Mouse (Mus musculus) left cerebral cortex, adult 9 months (tissue): ENCODE results near the gene Sumf1.

Source experiments
- DNase-seq, 2 experiments: peaks; one replicate each; pipeline ENCODE4 v3.0.0; 2022; ENCODE audit warnings: low spot score in 2 of 2

Sumf1 gene

DNA sequence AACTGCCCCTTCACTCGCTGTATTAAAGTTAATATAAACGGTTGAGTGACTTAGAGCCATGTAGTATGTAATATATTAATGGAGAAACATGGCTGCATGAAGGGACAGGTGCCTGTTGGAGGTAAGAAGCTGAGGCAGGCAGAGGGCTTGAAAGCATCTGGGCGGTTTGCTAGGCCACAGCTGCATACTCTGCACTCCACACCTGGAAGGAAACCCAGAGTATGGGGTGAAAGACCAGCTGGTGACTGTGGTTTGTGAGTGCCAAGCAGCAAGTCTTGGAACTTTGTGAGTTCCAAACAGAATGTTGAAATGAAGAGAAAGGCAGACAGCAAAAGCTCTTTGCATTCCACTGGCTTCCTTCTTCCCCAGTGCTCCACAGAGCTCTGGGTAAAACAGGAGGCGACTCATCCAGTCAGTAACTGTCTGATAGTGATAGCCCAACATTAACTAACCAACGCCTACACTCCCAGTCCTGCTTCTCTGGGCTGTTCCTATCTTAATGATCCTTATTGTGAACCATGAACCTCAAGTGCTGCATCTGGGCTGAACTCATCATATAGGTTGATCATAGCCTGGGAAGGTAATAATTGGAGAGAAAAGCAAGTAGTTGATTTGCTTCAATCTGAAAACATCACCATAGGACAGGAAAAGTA lies 21.7 kb upstream of the Sumf1 start:
- DNase-seq: no peak

DNA sequence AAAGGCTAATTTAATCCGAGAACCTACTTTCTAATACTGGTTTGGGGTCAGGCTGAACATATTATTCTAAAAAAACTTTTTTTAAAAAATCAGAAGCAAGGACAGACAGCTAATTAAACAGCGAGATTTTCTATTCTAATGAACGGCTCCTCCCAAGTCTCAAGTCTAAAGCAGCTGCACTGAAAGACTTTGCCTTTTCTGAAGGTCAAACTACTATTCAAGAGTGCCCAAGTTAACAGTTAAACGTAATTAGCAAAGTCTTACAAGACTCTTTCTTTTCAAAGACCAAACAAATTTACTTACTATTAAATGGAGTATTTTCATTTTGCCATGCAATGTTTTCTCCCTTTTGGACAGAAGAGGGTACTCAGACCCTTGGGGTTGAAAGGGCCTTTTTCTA lies 20.8 kb upstream of the Sumf1 start:
- no peak for DNase-seq

DNA sequence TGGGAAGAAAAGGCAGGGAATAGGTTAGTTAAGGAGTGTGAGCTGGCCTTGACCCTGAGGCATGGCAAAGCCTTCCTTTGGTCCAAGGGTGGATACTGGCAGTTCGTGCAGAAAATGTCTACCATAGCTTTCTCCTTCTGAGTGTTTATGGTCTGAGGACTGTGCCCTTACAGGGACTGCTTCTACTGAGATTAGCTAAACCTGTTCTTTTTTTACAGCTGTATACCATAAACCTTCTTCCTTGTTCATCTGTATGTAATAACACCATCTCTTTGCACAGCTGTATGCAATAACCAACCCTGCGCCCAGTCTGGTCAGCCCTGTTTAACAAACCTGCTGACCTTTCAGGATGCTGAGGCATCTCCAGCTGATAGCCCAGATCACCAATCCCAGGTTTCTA lies 18.9 kb upstream of the Sumf1 start:
- no peak for DNase-seq

DNA sequence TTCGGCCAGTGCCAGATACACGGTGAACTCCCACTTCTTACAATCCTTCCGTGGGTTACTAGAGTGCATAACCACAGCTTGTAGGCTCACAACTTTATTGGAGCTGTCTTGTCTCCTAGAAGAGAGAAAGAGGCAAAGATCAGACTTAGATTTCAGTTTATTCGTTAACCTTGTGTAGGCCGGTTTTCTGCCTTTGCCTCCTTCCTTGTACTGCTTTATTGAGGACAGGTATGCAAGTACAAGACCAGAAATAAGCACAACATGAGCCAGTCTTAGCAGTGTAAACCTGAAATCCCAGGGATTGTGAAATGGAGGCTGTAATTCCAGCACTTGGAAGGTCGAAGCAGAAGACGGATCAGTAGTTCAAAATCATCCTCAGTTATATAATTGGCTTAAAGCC lies 12.9 kb upstream of the Sumf1 start:
- no peak for DNase-seq

DNA sequence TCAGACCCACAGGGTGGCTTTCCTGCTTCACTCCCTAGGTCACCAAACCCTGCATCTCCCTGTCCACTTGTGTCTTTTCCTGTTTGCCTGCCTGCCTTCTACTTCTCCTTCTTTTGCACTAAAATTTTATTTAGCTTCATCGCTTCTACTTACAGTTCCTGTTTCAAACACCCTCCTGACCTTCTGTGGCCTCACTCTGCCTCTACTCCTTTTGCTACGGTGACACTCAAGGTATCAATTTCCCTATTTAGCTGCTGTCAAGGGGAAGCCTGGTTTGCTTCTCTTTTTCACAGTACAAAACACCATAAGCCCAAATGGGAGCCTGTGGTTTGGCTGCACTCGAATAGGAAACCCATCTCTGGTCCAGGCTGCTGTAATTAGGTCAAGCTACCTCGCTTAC lies 11.7 kb upstream of the Sumf1 start:
- DNase-seq: no peak

DNA sequence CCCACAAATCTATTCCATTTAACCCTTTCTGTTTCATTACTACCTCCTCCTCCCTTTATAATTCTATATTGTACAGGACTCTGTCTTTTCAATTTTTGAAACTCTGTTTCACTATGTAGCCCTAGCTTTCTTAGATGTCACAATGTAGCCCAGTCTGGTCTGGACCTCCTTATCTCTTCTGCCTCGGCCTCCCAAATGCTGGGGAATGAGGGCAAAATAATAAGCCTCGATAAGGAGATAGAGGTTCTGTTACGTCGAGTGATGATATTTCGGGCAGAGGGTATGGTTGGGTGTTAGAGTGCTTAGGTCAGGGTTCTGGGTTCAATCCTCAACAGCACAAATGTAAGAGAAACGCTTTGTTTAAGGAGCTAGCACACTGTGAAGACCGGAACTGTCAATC lies 11.3 kb upstream of the Sumf1 start:
- no peak for DNase-seq

DNA sequence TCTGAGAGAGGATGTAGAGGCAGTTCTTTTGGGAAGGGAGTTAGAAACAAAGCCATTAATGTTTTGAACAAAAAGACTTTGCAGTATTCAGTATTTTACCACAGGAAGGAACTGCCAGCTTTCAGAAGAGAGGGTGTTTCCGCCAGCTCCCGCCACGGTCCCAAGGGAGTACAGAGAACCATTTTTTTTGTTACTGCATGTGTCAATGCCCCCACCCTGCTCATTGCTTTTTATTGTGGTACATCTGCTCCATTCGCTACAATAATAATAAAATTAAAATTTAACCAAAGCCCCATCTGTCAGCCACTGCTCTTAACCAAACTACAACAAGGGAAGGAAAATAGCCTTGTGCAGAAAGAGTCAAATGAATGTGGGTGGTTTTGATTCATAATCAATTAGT lies 7.2 kb upstream of the Sumf1 start:
- no peak for DNase-seq

DNA sequence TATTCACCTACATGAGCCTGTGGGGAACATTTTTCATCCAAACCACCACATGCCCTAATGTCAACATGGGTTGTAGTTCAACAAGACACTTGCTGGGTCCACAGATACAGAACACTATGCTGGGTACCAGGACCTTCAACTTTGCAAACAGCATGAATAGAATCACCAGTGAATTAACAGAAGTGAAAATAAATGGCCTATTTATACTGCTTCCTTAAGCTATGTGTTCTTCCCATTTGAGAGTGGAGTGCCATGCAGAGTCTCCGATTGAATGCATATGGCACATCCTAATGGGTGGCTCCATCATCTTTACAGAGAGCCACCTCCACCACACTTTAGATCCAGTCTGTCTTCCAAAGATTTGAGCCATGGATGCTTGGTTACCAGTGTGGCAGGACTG lies 5.3 kb upstream of the Sumf1 start:
- DNase-seq: no peak

DNA sequence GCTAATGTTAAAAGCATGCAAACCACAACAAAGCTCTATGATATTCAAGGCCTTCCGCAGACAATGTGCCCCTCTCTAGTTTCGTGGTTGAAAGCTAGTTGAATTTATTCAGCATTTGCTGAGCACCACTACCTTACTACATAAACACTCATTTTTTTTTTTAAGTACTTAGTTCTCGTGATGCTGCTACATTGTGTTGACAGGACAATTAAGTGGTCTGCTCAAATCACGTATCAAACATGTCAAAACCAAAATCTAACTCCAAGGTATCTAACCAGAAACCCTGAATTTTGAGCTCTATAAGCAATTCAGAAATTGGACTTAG lies 265 bp upstream of the Sumf1 start:
- no peak for DNase-seq

DNA sequence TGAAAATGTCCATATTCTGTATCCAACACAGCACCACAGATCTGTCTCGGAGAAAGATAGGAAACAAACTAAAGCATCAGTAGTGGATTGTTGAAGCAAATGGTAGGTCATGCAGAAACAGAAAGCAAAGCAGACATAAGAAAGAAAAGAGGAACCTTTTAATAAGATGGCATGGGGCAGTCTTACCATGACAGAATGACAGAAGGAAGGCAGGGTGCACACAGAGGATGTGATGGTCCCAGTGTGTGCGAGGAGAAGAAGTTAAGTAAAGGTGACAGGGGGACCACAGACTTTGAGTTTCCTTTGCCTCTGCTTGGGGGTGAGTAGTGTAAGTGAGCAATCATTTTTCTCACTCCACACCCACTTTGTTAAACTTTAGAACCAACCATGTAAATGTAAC lies 6.3 kb downstream of the Sumf1 start:
- no peak for DNase-seq

DNA sequence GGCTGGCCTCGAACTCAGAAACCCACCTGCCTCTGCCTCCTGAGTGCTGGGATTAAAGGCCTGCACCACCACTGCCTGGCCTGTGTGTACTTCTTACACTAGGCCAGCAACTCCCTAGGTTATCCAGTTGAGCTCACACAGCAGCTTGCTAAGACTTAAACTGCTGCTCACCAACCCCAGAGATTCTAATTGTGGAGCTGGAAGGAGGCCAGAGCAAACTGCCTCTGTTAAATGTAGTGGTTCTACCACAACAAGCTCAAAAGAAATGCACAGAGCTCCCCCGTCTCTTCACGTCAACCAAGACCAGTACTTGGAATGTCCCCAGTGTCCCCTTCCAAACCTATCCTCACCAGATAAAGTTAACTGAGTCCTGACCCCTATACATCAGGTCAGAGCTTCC lies 11.2 kb downstream of the Sumf1 start:
- DNase-seq: peak in 1 of 2 experiments; percentile 17

DNA sequence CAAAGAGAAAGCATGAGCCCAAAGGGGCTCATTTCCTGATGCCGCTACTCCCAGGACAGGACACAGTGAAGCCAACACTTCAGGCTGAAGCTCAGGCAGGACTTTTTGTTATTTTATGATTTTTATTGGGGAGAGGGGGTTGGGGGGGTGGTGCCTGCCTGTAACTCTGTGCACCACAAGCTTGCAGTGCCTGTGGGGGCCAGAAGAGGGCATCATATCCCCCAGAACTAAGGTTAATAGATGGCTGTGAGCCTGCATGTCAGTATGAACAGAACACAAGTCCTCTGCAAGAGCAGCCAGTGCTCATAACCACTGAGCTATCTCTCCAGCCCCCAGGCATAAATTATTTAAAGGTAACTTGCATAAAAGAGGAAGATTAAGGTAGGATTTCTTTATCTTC lies 13.2 kb downstream of the Sumf1 start:
- no peak for DNase-seq

DNA sequence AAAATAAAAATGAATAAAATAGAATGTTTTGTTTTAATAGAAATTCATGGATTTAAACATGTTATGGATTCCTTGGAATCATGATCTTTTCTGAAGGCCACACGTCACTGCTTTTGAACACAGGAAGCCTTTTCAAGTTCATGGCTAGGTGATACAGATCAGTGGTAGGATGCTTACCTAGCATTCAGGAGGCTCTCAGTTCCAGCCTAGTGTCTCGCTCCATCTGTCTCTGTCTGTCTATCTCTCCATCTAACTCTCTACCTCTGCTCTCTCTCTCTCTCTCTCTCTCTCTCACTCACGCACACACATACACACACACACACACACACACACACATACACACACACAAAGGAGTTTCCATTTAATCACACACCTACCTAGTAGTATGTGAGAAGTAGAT lies 15.9 kb downstream of the Sumf1 start:
- DNase-seq: no peak

DNA sequence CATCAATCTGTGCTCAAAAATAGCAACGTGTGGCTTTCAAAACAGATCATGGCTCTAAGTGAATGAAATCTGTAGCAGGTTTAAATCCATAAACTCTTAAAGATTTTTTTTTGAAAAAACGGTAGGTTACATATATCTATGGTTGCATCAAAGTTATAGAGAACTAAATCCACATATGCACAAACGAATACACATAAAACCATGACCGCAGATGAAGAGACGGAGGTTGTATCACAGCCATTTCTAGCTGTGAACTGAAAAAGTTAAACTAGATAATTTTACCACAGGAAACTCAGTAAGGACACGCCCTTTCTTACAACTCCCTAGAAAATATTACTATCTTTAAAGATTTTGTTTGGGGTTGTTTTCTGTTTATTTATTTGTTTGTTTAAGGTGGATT lies 16.7 kb downstream of the Sumf1 start:
- no peak for DNase-seq

DNA sequence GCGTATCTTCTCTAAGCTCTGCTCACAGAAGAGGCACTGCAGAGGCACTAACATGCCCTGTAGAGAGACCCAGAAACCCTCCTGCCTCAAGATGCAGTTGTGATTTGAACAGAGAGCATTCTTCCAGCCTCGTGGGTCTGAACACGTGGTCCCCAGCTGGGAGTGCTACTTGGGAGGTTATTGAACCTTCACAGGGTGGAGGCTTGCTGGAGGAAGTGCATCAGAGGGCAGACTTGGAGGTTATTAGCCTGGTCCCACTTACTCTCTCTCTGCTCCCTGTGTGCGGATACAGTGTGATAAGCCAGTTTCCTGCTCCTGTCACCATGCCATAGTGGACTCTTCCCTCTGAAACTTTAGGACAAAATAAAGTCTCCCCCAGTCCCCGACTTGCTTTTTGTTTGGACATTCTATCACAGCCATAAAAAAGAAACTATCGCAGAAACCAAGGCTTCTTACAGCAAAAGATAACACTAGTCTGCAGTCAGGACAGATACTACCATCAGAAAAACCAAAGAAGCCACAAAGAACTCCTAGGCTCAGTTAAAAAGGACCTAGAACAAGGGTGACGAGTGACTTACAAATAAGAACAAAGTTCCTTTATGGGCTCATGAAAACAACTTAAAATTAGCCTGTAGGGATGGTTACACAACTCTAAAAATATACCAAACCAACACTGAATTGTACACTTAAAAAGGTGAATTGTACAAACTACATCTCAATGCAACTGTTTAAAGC lies 17.3 kb downstream of the Sumf1 start:
- no peak for DNase-seq

DNA sequence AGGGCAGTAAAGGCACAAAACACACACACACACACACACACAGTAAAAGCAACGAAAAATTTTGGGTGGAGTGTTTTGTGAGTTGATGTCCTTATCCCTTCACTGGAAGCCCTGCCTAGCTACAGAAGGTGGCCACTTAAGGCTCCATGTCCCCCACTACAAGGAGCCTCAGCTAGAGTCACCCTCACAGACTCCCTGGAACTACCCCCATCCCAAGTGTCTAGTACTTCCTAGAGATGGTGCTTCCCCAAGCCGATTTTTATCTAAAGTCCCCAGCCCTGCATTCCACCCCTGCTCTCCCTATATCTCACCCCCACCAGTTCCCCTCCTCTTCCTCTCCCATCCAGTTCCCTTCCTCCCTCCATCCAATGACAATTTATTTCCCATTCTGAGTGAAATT lies 19.8 kb downstream of the Sumf1 start:
- no peak for DNase-seq

DNA sequence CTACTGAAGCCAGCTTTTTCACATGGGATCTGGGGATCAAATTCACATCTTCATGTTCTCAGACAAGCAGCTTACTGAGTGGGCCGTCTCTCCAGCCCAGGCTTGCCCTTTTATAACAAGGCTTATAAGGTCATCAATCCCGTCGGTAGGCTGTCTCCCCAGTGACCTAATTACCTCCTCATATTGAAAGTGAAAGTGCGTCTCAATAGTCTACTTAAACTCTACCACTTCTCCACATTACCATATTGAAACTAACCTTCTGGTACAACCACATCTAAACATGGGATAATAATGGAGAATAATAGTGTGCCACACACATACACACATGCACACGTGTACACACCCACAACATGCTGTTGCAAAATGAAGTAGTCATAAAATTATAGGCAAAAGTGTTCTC lies 20.4 kb downstream of the Sumf1 start:
- DNase-seq: no peak

DNA sequence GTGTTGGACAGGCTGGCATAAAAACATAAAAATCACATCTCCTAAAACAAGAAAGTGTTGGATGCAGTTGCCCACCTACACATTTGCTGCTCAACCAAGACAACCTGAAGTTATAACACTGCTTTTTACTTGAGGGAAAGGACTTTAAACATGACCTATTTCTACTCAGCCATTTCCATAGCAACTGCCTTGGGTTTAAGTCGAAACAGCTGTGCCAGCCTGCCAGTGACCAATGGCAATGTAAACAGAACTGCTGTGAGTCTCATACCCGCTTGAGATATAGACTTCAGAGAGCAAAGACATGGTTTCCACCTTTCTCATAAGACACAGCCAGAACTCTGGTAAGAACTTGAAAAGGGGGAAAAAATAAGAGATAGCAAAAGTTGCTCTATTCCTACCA lies 24.8 kb downstream of the Sumf1 start:
- peak in 1 of 2 experiments; percentile 21 for DNase-seq

DNA sequence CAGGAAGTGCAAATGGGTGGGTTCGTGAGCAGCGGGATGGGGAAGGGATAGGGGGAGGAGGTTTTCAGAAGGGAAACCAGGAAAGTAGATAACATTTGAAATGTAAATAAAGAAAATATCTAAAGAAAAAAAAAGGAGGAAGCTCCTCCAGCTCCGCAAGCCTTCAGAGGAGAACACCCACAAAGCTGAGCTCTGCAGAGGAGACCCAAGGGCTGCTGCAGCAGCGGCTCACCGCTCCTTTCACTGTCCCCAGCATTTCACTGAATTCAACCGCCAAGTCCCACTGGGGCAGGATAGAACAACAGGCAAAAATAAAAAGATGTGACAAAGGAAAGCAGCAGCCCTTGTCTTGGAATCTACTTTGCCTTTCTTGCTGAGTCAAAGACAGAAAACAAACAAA lies 28.5 kb downstream of the Sumf1 start:
- no peak for DNase-seq

DNA sequence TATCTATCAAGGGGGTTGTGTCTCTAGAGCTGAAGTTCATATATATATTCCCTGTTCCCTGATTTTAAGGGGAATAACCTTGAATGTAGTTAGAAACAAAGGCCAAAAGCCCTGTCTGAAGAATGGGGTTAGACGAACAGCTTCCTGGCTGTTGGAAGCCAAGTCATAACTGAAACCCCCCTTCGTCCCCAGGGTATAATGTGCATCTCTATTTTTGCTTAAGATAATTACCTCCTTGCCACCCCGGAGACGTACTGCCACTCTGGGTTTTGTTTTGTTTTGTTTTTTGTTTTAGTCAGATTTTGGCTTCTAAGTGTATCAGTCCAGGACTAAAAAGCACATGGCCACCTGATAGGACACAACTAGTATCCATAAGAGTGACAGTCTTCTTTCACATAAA lies 31.1 kb downstream of the Sumf1 start:
- DNase-seq: no peak

DNA sequence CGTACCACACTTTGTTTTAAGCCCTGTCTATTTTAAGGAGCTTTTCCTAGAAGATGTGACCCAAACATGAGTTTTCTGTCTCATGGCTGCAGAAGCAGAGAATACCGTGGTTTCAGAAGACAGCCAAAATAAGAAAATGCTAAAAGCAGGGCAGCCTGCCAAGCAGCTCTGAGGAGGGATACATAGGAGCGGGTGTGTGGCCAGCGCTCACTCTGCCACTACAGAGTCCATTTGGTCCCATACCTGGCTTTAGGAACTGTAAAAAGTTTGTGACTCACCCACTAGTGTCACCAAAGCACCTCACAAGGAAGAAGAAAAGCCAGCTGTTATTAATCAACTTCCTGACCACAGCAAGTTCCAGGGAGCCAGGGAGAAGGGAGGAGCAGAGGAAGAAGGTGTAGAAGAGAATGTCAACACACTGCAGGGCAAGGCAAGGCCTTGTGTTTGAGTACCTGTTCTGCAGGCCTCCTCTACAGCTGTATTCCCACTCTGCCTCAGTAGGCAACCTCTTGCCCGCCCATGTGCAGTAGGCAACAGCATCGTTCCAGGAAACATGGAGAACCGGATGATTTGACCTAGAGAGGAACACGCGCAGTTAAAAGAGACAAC lies 32.6 kb downstream of the Sumf1 start:
- DNase-seq: peak in 1 of 2 experiments; percentile 55

DNA sequence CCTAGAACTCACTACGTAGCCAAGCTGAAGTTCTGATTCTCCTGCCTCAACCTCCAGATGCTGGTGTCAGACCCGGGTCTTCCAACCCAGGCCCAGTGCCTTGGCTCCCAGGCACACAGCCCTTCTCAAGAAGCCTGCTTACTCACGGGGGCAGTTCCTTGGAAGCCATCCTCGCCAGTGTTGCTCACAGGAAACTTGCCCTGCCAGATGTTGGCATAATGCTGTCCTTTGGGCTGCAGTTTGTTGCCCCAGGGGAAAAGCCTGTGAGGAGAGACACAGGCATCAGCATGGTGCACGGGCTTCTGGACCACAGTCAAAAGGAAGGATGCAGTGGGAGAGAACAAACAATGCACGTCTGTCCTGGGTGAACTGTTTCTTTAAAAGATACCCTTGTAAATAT lies 33.3 kb downstream of the Sumf1 start:
- no peak for DNase-seq

DNA sequence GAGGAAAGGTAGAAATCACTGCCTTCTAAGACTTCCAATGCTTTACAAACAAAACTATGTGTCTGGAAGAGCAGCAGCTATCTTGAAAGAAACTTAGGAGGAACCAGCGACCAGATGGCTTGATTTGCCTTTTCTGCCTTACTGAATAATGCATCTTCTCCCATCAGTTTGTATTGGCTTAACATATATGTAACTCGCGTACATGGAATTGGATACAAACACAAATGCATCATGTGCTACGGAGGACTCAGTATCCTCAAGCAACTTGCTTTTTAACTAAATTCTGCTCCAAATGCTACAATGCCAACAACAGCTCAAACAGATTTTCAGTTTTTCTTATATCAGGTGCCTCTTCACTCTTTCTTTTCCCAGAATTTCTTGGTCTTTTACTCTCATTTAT lies 36.1 kb downstream of the Sumf1 start:
- no peak for DNase-seq

DNA sequence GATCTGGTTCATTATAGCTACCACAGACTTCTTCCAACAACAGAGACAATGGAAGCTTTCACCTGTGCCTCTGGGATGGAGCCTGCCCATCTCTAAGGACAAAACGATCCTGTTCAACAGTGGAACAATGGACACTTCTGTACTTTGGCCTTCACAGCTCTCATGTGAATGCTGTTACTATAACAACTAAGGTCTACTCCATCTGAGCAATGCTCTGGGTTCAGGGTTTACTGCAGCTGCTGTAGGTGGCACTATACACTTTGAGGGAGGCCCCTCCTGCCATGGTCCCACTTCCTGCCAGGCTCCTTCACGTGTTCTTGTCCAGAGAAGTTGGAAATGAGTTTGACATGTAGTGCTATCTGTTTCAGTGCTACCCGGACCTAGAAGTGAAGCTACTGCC lies 36.9 kb downstream of the Sumf1 start:
- DNase-seq: no peak
